Mouse (Mus musculus) neural tube, embryonic 13.5 days (tissue): ENCODE measurements at regions not wholly inside any gene's neighbourhood (a gene's known extent, or its start where the extent isn't known, plus 50 kb on each side); places are given as distances from the start of the nearest gene placed in this dataset.

Experiments
- ATAC-seq: fragments of 200-750 bp; cut with Nextera tagmentation; 2 replicates; pipeline ENCODE4 v1.8.0; 2017; ENCODE audit warnings: low read depth, mild to moderate bottlenecking, moderate TSS enrichment, moderate library complexity
- H3K27ac ChIP-seq: fragments of 300-500 bp; sonication (generic); replicated peaks from 2 replicates; pipeline ENCODE4 v1.5.1; 2015; ENCODE audit warnings: moderate library complexity, mild to moderate bottlenecking, inconsistent platforms
- H3K27me3 ChIP-seq: fragments of 300-500 bp; sonication (generic); 2 replicates; pipeline ENCODE4 v1.6.1; 2015; ENCODE audit warnings: mild to moderate bottlenecking, inconsistent platforms
- H3K36me3 ChIP-seq: fragments of 300-500 bp; sonication (generic); 2 replicates; pipeline ENCODE4 v1.6.1; 2015; ENCODE audit warnings: mild to moderate bottlenecking, inconsistent platforms
- H3K4me1 ChIP-seq: fragments of 300-500 bp; sonication (generic); replicated peaks from 2 replicates; pipeline ENCODE4 v1.6.1; 2015; ENCODE audit warnings: inconsistent platforms
- H3K4me2 ChIP-seq: fragments of 300-500 bp; sonication (generic); 2 replicates; pipeline ENCODE4 v1.6.1; 2015; ENCODE audit warnings: inconsistent platforms, mild to moderate bottlenecking, moderate library complexity
- H3K4me3 ChIP-seq: fragments of 300-500 bp; sonication (generic); 2 replicates; pipeline ENCODE4 v1.5.1; 2015; ENCODE audit warnings: mild to moderate bottlenecking, inconsistent platforms
- H3K9ac ChIP-seq: fragments of 300-500 bp; sonication (generic); 2 replicates; pipeline ENCODE4 v1.6.1; 2015; ENCODE audit warnings: moderate library complexity, mild to moderate bottlenecking, inconsistent platforms
- H3K9me3 ChIP-seq: fragments of 300-500 bp; sonication (generic); 2 replicates; pipeline ENCODE4 v1.6.1; 2016; ENCODE audit warnings: inconsistent platforms
- WGBS: fragments of 180-500 bp; shearing (Covaris S2); methylation state at CpG from one replicate; pipeline ENCODE4 v1.1.7; 2015; 5-methylcytosine and 5-hydroxymethylcytosine counted together

DNA sequence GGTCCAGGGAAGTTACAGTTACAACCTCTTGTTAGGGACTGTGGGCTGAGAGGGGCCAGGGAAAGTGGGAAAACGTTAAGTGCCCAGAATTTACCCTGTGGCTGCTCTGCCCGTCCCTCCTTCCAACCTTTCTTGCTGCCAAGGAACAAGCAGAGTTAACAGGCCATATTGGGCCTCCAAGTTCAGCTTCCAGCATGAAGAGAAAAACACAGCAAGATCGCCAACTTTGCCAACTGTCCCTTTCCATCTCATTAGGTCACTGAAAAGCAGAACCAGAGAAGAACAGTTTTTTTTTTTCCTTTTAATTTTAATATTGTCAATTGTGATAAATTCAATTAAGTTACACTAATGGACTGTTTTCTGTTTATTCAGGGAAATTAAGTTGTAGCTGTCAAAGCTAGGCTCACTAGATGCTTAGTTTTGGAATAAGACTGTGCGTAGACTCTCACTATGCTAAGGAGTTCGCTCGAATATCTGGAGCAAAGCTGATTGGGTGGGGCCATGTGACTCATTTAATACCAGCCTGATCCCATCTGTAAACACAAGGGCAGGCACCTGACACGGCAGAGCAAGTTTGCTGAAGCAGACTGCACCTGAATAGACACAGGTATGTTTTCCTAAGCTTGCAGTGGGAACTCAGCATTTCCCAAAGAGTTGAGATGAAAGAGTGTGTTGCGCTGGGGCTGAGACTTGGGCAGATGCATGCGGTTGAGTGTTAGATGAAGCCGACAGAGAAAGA lies 178.9 kb downstream of the Gm45692 start:
- Histone ChIP-seq H3K27ac (no peak overlapping the region), H3K4me2 (no peak overlapping the region), H3K9ac (no peak overlapping the region), H3K27me3 (peaks cover 5% of the 10 kb centered on the region), H3K4me1 (peaks cover 9% of the 10 kb centered on the region), H3K4me3 (no peak overlapping the region), H3K36me3 (no peaks in the 10 kb centered on the region), H3K9me3 (no peaks in the 10 kb centered on the region)
- 86% methylated on average over 10 of the region's 10 CpGs for WGBS
- ATAC-seq, result no peak

GRCm38 (mm10) chr8:26300246-26300645 lies 180.9 kb downstream of the Gm45692 start:
- Histone ChIP-seq H3K4me2 (no peak overlapping the region), H3K4me3 (no peak overlapping the region), H3K4me1 (peaks cover 18% of the 10 kb centered on the region), H3K9me3 (no peaks in the 10 kb centered on the region), H3K27me3 (peaks cover 5% of the 10 kb centered on the region), H3K27ac (no peak overlapping the region), H3K9ac (no peak overlapping the region), H3K36me3 (no peaks in the 10 kb centered on the region)
- WGBS, result 43% methylated on average over 6 of the region's 6 CpGs
- no peak for ATAC-seq

DNA sequence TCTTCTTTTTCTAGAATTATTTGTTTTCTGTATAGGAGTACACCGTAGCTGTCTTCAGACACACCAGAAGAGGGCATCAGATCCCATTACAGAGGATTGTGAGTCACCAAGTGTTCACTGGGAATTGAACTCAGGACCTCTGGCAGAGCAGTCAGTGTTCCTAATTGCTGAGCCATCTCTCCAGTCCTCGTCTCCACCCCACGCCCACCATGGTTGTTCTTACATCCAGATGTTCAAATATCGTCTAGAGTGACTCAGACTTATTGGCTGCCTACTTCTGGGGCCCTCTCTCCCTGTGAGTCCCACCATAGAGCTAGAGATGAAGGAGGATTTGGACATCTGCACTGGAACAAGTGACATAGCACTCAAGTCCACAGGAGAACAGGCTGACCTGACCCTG lies 182.6 kb downstream of the Gm45692 start:
- Histone ChIP-seq H3K4me1 (peaks cover 23% of the 10 kb centered on the region), H3K36me3 (no peaks in the 10 kb centered on the region), H3K27ac (no peak overlapping the region), H3K9me3 (no peaks in the 10 kb centered on the region), H3K4me2 (no peak overlapping the region), H3K9ac (no peak overlapping the region), H3K27me3 (peaks cover 5% of the 10 kb centered on the region), H3K4me3 (no peak overlapping the region)
- 91% methylated on average over 4 of the region's 4 CpGs for WGBS
- no peak for ATAC-seq

DNA sequence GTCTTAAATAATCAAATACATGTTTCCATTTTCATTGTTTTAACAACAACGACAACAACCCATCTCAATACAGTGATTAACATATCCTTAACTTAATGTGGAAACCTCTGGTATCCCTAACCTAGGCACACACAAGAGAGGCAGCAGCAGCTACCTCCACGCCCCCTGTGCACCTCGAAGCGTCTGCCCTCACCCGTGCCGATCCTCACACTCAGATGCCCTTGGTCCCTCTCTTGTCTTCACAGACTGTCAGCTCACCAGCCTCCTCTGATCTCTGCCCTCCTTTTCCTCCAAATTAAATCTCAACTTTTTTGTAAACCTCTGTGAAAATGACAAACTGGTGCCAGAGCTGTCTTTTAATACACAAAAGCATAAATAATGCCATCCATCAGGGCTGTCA lies 185.2 kb downstream of the Gm45692 start:
- Histone ChIP-seq H3K4me1 (peaks cover 34% of the 10 kb centered on the region), H3K27me3 (no peaks in the 10 kb centered on the region; the same call in 1 of the 2 replicates), H3K9me3 (no peaks in the 10 kb centered on the region), H3K36me3 (no peaks in the 10 kb centered on the region), H3K27ac (no peak overlapping the region), H3K4me2 (no peak overlapping the region), H3K9ac (no peak overlapping the region), H3K4me3 (no peak overlapping the region)
- 65% methylated on average over 6 of the region's 6 CpGs for WGBS
- 0 out of 2 replicates have a peak, but pooled peaks have one; percentile 61 for ATAC-seq

DNA sequence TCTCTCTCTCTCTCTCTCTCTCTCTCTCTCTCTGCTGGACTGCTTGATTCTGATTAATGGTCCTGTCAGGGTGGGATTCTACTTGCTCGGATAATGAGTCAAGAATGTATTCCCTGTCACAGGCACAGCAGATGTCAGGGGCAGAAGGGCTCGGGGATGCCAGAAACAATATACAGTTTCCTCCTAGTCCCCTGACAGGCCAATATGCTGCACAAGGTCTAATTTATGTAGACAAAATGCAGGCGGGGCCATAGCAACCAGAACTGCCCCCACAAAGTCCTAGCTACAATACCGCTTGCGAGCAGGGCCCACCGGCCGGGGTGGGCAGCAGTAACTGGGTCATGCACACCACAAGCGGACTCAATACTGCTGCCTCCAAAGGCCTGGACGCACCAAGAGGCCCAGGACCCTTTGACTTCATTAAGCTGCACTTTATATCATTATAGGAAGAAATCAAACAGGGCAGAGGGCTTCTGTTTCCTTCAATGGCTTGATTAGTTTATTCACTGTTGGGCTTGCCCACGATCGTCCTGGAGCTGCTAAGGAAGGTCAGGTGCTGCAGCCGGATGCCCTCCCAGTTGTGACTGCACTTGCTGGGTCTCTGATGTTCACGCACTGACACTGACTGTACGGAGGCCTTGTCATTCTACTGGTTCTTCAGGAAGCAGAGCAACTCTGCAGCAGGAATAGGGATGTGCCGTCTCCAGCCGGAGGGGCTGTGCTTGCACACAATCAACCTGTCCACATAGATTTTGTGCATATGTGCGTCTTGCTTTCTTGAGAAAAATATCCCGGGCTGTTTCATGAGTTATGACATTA lies 185.9 kb downstream of the Gm45692 start:
- no peak overlapping the region for H3K4me2 ChIP-seq
- peak overlapping the region; percentile 42; the same call in 1 of the 2 replicates for H3K27ac ChIP-seq
- H3K4me1 ChIP-seq, result peaks cover 30% of the 10 kb centered on the region
- H3K27me3 ChIP-seq, result no peaks in the 10 kb centered on the region; the same call in 1 of the 2 replicates
- H3K36me3 ChIP-seq, result no peaks in the 10 kb centered on the region
- peak; percentile 72 for ATAC-seq
- H3K9me3 ChIP-seq, result no peaks in the 10 kb centered on the region
- H3K4me3 ChIP-seq, result no peak overlapping the region
- no peak overlapping the region for H3K9ac ChIP-seq
- WGBS, result 39% methylated on average over 18 of the region's 18 CpGs

DNA sequence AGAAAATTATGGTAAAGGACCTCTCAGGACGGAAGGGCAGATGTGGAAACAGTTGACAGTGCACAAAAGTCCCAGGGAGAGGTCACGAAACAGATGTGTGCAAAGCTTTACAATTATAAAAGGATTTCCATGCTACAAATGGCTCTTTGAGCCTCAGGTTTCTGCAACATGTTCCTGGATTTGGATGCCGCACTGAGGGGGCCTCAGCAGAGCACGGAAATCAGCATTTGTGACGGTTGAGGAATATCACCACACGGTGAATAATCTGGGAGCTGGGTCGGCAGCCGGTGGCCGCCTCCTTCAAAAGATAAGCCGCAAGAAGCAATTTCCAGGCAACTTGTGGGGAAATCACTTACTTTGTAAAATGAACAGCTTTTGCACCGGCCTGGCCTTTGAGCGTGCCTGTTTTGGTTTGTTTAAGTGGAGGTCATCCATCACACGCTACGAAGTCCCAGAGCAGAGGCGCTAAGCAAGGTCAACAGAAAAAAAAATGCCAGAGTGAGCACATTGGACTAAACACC lies 188.8 kb downstream of the Gm45692 start:
- Histone ChIP-seq H3K4me1 (peaks cover 28% of the 10 kb centered on the region), H3K4me3 (no peak overlapping the region), H3K27ac (no peak overlapping the region), H3K9me3 (no peaks in the 10 kb centered on the region), H3K27me3 (no peaks in the 10 kb centered on the region; the same call in 1 of the 2 replicates), H3K4me2 (no peak overlapping the region), H3K36me3 (no peaks in the 10 kb centered on the region), H3K9ac (no peak overlapping the region)
- 22% methylated on average over 15 of the region's 15 CpGs for WGBS
- ATAC-seq, result no peak

DNA sequence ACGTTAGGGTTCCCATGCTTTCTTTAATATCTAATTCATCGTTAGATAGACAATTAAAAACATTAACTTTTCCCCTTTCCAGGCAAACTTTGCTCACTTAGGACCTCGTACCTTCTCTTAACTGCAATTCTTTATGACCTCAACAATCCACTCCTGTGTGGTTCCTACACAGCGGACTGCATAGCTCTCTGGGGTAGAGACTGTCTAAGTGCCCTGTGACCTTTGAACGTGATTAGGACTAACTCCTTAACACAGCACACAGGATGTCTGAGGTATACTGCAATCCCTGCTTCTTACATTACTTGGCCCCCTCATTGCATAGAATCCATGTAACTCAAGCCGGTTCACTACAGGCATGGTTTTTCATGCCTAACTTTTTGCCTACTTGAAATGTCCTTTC lies 190.4 kb downstream of the Gm45692 start:
- Histone ChIP-seq H3K9ac (no peak overlapping the region), H3K27ac (no peak overlapping the region), H3K4me2 (no peak overlapping the region), H3K4me1 (peaks cover 25% of the 10 kb centered on the region), H3K9me3 (no peaks in the 10 kb centered on the region), H3K36me3 (no peaks in the 10 kb centered on the region), H3K27me3 (no peaks in the 10 kb centered on the region; the same call in 1 of the 2 replicates), H3K4me3 (no peak overlapping the region)
- no peak for ATAC-seq
- WGBS, result 75% methylated on average over 6 of the region's 6 CpGs

GRCm38 (mm10) chr8:26323606-26324350 lies 204.4 kb downstream of the Gm45692 start:
- Histone ChIP-seq H3K36me3 (no peaks in the 10 kb centered on the region), H3K27ac (no peak overlapping the region), H3K27me3 (0 out of 2 replicates have a peak, but pooled peaks cover under 1% of the 10 kb centered on the region), H3K4me2 (no peak overlapping the region), H3K4me3 (no peak overlapping the region), H3K9ac (no peak overlapping the region), H3K4me1 (no peaks in the 10 kb centered on the region), H3K9me3 (no peaks in the 10 kb centered on the region)
- whole genome bisulfite sequencing, result 85% methylated on average over 12 of the region's 12 CpGs
- ATAC-seq, result no peak

- H3K27ac ChIP-seq, result no peak overlapping the region
- no peak overlapping the region for H3K4me2 ChIP-seq
- H3K4me1 ChIP-seq, result no peaks in the 10 kb centered on the region
- no peak overlapping the region for H3K9ac ChIP-seq
- 77% methylated on average over 3 of the region's 3 CpGs for WGBS
- H3K36me3 ChIP-seq, result no peaks in the 10 kb centered on the region
- peaks cover 4% of the 10 kb centered on the region; the same call in 1 of the 2 replicates for H3K27me3 ChIP-seq
- no peak overlapping the region for H3K4me3 ChIP-seq
- no peak for ATAC-seq
- no peaks in the 10 kb centered on the region for H3K9me3 ChIP-seq
Measured at GRCm38 (mm10) chr8:26324606-26325005, 205.3 kb downstream of the Gm45692 start.

- Histone ChIP-seq H3K4me1 (no peaks in the 10 kb centered on the region), H3K9me3 (no peaks in the 10 kb centered on the region), H3K4me2 (no peak overlapping the region), H3K4me3 (no peak overlapping the region), H3K36me3 (no peaks in the 10 kb centered on the region), H3K9ac (no peak overlapping the region), H3K27ac (no peak overlapping the region), H3K27me3 (peaks cover 4% of the 10 kb centered on the region; the same call in 1 of the 2 replicates)
- WGBS, result 80% methylated on average over 10 of the region's 10 CpGs
- ATAC-seq, result no peak
Measured at GRCm38 (mm10) chr8:26329813-26330212, 210.5 kb downstream of the Gm45692 start.

DNA sequence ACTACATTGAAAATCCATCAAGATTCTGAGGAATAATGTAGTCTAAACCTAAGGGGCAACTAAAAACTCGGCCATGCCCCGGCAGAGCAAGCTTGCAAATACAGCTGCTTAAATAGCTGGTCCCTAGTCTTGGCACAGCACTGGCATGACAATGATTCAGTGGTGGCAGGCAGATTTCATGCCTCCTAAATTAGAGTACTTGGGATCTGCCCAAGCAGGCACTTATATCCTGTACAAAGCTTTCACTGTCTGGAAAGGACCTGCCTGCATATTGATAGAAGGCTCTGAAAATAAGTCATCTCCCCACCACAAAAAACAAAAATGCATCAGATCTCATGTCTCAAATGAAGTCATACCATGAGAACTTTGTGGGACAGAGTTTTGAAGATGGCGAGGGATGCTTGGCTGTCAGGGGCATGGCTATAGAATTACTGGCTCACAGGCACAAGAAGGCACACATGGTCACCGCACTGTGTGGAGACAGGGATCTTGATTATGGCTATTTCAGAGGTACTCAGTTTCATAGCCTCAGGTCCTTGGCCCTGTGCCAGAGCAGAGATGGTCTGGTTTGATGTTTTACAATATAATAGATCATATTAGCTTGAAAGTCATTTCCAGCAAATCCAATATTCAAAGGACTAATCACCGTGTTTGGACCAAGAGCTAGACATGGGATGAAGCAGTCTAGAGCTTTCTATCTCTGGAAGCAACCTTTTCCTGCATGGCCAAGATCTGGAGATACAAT lies 217.7 kb downstream of the Gm45692 start:
- Histone ChIP-seq H3K9ac (no peak overlapping the region), H3K36me3 (no peaks in the 10 kb centered on the region), H3K4me2 (no peak overlapping the region), H3K4me3 (no peak overlapping the region), H3K27me3 (0 out of 2 replicates have a peak, but pooled peaks cover 3% of the 10 kb centered on the region), H3K4me1 (no peaks in the 10 kb centered on the region), H3K9me3 (no peaks in the 10 kb centered on the region), H3K27ac (no peak overlapping the region)
- no peak for ATAC-seq
- WGBS, result 74% methylated on average over 5 of the region's 5 CpGs
